Mouse (Mus musculus): ENCODE measurements around the gene Ubqln1. TPM values are rescaled to one million over a fixed set of nuclear protein-coding genes. Genes with fewer than 3 reads are reported as not detected.

The Ubqln1 gene
- polyA plus RNA-seq (2012; fragmentation: generic; extraction: Trizol) = 10 to 100 TPM; 11.7 to 38.7 TPM

GRCm38 (mm10) chr13:58215592-58216341 lies at the start of gene Ubqln1:
TSS of gene Ubqln1 (minus strand) at chr13:58215653.

GRCm38 (mm10) chr13:58157447-58158098 lies 57.9 kb downstream of the Ubqln1 start, which contains the start of gene Idnk:
TSS of gene Idnk (plus strand) at chr13:58157649.

DNA sequence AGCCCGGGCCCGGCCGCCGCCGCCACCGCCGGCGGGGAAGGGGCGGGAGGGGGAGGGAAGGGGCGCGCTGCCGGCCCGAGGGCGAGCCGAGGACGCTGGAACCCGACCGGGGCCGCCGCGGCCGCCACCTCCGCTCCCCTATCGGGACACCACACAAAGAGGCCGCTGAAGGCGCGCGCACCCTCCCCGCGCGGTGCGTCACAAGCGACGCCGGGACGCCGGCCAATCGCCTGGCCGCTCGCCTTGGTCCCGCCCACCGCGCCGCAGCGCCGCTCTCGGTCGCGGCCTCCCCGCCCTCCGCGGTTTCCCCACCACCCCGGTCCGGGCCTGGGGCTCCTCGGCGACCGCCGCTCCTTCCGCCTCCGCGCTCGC lies 87.1 kb downstream of the Ubqln1 start, which contains the start of gene Hnrnpa0:
Hnrnpa0 (minus strand) TSS at position 161 of the 372 bp plus-strand sequence.

Other genes with a start within 250 kb of the Ubqln1 start
- gene Klhl3, start 102.1 kb downstream of the Ubqln1 start, polyA plus RNA-seq (2012; fragmentation: generic; extraction: Trizol) = under 1 TPM in 1 of 2 experiments, not detected in 1; 0.01 TPM
- 100 to 1,000 TPM in 1 of 2 experiments, 10 to 100 TPM in 1; 61.7 to 153 TPM for gene Hnrnpa0, start 87.1 kb downstream of the Ubqln1 start, polyA plus RNA-seq (2012; fragmentation: generic; extraction: Trizol)
- gene Idnk, start 58.0 kb downstream of the Ubqln1 start, polyA plus RNA-seq (2012; fragmentation: generic; extraction: Trizol) = 10 to 100 TPM; 36.5 to 40.7 TPM
- 10 to 100 TPM in 1 of 2 experiments, 1 to 10 TPM in 1; 4.9 to 34.0 TPM for gene Gkap1, start 60.0 kb upstream of the Ubqln1 start, polyA plus RNA-seq (2012; fragmentation: generic; extraction: Trizol)
- gene Kif27, start 143.5 kb upstream of the Ubqln1 start, polyA plus RNA-seq (2012; fragmentation: generic; extraction: Trizol) = under 1 TPM in 1 of 2 experiments, not detected in 1; 0.01 TPM
- gene 2210016F16Rik, start 169.6 kb upstream of the Ubqln1 start, polyA plus RNA-seq (2012; fragmentation: generic; extraction: Trizol) = under 1 TPM; 0.01 to 0.17 TPM
- gene Rmi1, start 186.6 kb upstream of the Ubqln1 start, polyA plus RNA-seq (2012; fragmentation: generic; extraction: Trizol) = 1 to 10 TPM in 1 of 2 experiments, under 1 TPM in 1; 0.75 to 6.8 TPM
- gene Hnrnpk, start 187.7 kb upstream of the Ubqln1 start, polyA plus RNA-seq (2012; fragmentation: generic; extraction: Trizol) = 100 to 1,000 TPM; 111 to 275 TPM

Data from C3H10T1/2 (cell line).